Mouse (Mus musculus): ENCODE results near the gene Lag3.
A peak's percentile ranks its signal among the peaks of the same experiment; 100 is the strongest.

Lag3 gene

GRCm38 (mm10) chr6:124920318-124921085, 9.0 kb upstream of the Lag3 start:
- no peak for DNase-seq (ENCODE audit: low spot score in 2 of 2)

GRCm38 (mm10) chr6:124919695-124920317, 8.3 kb upstream of the Lag3 start, which contains the start of gene Ptms:
TSS of gene Ptms (minus strand) at chr6:124920103.
- DNase-seq (ENCODE audit: low spot score in 2 of 2), result peak; percentile 78 to 82

- no peak for DNase-seq (ENCODE audit: low spot score in 2 of 2)
Observed at GRCm38 (mm10) chr6:124918890-124919627, 7.6 kb upstream of the Lag3 start.

- DNase-seq (ENCODE audit: low spot score in 2 of 2), result no peak
Observed at GRCm38 (mm10) chr6:124918331-124918690, 6.8 kb upstream of the Lag3 start.

GRCm38 (mm10) chr6:124917518-124918330, 6.2 kb upstream of the Lag3 start:
- peak; percentile 58 to 70 for DNase-seq (ENCODE audit: low spot score in 2 of 2)

GRCm38 (mm10) chr6:124916695-124917517, 5.4 kb upstream of the Lag3 start:
- DNase-seq (ENCODE audit: low spot score in 2 of 2), result peak; percentile 85 to 86

GRCm38 (mm10) chr6:124915942-124916694, 4.6 kb upstream of the Lag3 start:
- no peak for DNase-seq (ENCODE audit: low spot score in 2 of 2)

- DNase-seq (ENCODE audit: low spot score in 2 of 2), result no peak
Observed at GRCm38 (mm10) chr6:124915160-124915941, 3.8 kb upstream of the Lag3 start.

- no peak for DNase-seq (ENCODE audit: low spot score in 2 of 2)
Observed at GRCm38 (mm10) chr6:124914511-124914910, 3.0 kb upstream of the Lag3 start.

GRCm38 (mm10) chr6:124913721-124914285, 2.3 kb upstream of the Lag3 start:
- DNase-seq (ENCODE audit: low spot score in 2 of 2), result no peak

- DNase-seq (ENCODE audit: low spot score in 2 of 2), result no peak
Observed at GRCm38 (mm10) chr6:124913214-124913613, 1.7 kb upstream of the Lag3 start.

GRCm38 (mm10) chr6:124910032-124910431, 1.5 kb downstream of the Lag3 start:
- DNase-seq (ENCODE audit: low spot score in 2 of 2), result no peak

- no peak for DNase-seq (ENCODE audit: low spot score in 2 of 2)
Observed at GRCm38 (mm10) chr6:124907767-124908166, 3.7 kb downstream of the Lag3 start.

- no peak for DNase-seq (ENCODE audit: low spot score in 2 of 2)
Observed at GRCm38 (mm10) chr6:124904991-124905860, 6.3 kb downstream of the Lag3 start.

GRCm38 (mm10) chr6:124904161-124904981, 7.1 kb downstream of the Lag3 start:
- DNase-seq (ENCODE audit: low spot score in 2 of 2), result peak; percentile 48 to 61

- DNase-seq (ENCODE audit: low spot score in 2 of 2), result peak; percentile 90 to 93
Observed at GRCm38 (mm10) chr6:124903580-124904151, 7.8 kb downstream of the Lag3 start.

- DNase-seq (ENCODE audit: low spot score in 2 of 2), result no peak
Observed at GRCm38 (mm10) chr6:124901851-124902250, 9.7 kb downstream of the Lag3 start.
